Mouse (Mus musculus) R1 (cell line): ENCODE measurements around the gene Trim8.

Experiments
- DNase-seq: peaks from one replicate; pipeline ENCODE4 v3.0.0-alpha.2; 2018; ENCODE audit warnings: low read depth, low spot score

The Trim8 gene

DNA sequence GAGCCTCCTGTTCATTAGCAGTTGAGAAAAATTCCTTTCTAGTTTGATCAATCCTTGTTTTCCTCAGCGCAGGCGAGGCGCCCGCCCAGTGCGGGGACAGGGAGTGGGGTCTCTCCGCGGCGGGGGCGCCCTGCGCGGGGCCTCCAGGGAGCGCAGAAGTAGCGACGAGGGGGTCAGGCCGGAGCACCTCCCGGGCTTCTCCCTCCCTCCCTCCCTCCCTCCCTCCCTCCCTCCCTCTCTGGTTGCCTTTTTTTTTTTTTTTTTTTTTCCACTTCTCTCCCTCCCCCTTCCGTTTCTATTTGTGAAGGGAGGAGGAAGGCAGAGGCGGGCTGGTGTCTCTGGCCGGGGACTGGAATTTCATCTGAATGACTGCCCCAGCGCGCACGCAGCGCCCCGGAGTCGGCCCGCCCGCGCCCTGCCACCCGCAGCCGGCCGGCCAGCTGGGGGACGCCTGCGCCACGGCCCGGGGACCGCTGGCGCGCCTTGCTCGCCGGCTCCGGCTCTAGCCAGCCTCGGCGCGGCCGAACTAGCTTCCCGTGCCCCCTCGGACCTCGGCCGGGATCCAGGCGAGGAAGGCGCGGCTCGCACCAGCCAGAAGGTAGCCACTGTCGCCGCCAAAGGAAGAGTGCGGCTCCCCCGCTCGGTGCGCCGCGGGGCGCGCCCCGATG is at the start of gene Trim8:
Trim8 (plus strand) TSS at position 302 of the 668 bp plus-strand sequence.
- peak; percentile 88 for DNase-seq

- DNase-seq: peak; percentile 75
Observed at GRCm38 (mm10) chr19:46452052-46452827, 49.3 kb upstream of the Trim8 start.

DNA sequence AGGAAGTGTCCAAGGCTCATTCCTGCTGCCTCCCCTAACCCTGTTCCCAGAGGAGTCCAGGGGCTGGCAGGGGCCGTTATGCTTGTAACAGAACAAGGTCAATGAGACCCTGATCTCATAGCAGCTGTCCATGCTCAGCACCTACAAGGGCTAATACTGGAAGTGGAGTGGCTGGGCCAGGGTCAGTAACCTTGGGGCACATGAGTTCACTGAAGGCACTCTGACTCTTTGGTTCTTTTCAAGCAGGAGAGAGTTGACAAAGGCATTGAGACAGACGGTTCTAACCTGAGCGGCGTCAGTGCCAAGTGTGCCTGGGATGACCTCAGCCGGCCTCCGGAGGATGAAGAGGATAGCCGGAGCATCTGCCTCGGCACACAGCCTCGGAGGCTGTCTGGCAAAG is 48.6 kb upstream of the Trim8 start:
- DNase-seq: no peak

- no peak for DNase-seq
Observed at GRCm38 (mm10) chr19:46454126-46454880, 47.2 kb upstream of the Trim8 start.

DNA sequence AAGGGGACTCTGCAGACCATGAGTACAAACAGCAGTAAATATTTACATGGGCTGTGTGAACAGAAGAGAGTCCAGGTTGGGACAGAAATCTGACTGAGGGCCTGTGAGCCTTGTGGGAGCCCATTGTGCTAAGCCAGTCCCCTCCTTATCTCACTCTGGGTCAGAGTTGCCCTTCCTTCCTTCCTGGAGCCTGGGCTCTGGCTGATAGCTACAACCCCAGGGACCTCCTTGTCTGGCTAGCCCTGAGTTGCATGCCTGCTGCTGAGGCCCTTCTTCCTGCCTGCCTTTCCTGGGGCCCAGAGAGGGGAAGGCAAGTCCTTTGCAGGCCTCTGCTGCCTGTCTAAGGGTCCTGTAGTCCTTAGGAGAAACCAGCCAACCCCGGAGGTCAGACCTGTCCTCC is 46.5 kb upstream of the Trim8 start:
- no peak for DNase-seq

- DNase-seq: no peak
Observed at GRCm38 (mm10) chr19:46455556-46455955, 45.9 kb upstream of the Trim8 start.

GRCm38 (mm10) chr19:46456018-46456735 is 45.3 kb upstream of the Trim8 start:
- DNase-seq: no peak

DNA sequence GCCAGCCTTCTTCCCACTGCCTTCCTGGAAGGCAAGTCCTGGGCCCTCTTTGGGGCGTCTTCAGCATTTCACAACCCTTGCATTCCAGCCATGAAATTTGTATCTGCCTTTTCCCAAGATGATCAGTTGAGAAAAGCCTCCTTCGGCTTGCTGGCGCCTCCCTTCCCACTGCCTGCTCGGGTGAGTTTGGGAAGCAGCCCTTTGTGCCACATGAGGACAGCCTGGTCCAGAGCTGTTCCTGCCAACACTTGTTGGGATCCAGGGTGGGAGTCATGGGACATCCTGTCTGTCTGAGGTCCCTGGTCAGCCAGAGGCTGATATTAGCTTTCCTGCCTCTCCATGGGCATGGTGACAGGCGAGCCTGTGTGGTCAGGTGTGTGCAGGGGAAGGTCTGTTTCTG is 43.7 kb upstream of the Trim8 start:
- no peak for DNase-seq

- DNase-seq: no peak
Observed at GRCm38 (mm10) chr19:46459256-46459655, 42.2 kb upstream of the Trim8 start.

GRCm38 (mm10) chr19:46459889-46460288 is 41.6 kb upstream of the Trim8 start:
- no peak for DNase-seq

DNA sequence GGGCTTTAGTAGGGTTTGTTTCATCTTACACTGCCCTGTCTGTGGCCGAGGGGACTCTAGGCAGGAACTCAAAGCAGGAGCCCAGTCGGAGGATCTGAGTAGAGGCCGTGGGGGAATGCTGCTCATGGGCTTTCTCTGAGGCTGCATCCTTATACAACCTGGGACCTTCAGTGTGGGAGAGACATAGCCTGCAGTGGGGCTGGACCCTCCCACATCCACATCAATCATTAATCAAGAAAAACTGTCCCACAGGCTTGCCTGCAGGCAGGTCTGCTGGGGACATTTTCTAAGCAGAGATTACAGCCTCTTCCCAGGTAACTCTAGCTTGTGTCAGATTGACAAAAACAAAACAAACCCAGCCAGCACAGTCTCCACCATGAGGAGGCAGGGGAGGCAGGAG is 38.9 kb upstream of the Trim8 start:
- no peak for DNase-seq

DNA sequence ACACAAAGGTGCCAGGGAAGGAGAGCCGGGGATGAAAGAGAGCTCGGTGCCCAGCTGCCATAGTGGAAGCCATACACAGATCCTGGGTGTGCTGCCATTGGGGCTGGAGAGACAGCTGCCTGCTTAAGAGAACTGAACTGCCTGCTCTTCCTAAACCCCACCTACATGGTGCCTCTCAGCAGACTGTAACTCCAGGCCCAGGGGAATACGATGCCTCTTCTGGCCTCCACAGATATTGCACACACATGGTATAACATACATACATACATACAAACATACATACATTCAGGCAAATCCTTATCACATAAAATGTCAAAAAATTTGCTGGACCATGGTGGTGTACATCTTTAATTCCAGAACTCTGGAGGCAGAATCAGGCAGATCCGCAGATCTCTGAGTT is 38.1 kb upstream of the Trim8 start:
- peak; percentile 41 for DNase-seq

GRCm38 (mm10) chr19:46466160-46466559 is 35.3 kb upstream of the Trim8 start:
- DNase-seq: no peak

DNA sequence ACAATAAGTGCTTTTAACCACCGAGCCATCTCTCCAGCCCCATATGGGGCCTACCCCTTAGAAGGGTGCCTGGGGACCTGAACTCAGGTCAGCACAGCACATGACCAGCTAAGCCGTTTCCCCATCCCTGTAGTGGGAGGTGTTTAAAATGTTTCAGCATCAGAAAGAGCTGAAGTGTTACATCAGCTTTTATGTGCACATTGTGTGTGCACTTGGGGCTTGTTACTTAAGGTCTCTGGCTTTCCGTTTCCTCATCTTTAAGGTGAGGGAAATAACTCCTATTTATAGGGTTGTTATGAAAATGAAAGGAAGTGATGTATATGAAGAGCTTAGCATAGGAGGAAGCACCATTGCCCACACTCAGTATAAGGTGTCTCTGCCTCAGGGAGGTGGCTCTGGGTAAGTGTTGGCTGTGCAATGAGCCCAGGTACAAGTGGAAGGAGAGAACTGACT is 34.4 kb upstream of the Trim8 start:
- no peak for DNase-seq

DNA sequence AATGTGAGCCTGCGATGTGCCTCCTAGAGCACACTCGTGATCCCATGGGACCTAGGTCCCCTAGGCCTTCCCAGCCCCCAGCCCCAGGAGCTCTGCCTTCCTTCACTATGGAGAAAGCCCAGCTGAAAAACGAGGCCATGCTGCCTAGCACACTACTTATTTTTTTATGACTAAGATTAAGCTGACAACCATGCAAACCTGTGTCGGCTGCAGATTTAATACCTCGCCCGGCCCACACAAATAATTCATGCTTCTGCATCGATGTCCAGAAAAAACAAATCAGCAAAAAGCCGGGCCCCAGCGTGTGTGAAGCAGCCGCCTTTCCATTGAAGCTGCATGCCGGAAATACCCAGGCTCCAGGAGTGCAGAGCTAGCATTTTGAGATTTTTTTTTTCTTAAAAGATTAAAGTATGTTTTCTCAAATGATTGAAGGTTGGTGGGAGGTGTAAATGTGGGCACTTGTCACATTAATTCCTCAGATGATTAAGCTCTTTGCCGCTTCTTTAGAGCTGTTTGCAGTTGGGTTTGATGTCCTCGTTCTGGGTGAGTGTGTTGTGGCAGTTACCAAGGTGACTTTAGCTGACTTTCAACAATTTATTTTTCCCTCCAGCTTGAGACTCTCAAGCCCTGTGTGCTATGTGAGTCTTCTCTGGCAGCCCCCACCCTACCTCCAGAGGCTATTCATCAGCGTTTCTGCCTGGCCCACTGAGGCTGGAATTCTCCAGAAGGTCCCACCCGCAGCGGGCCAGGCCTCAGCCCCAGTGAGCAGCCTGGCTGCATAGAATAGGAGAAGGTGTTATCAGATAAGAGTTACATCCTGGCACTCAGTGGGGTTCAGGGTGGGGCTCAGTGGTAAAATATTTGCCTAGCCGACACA is 30.9 kb upstream of the Trim8 start:
- peak; percentile 96 for DNase-seq

DNA sequence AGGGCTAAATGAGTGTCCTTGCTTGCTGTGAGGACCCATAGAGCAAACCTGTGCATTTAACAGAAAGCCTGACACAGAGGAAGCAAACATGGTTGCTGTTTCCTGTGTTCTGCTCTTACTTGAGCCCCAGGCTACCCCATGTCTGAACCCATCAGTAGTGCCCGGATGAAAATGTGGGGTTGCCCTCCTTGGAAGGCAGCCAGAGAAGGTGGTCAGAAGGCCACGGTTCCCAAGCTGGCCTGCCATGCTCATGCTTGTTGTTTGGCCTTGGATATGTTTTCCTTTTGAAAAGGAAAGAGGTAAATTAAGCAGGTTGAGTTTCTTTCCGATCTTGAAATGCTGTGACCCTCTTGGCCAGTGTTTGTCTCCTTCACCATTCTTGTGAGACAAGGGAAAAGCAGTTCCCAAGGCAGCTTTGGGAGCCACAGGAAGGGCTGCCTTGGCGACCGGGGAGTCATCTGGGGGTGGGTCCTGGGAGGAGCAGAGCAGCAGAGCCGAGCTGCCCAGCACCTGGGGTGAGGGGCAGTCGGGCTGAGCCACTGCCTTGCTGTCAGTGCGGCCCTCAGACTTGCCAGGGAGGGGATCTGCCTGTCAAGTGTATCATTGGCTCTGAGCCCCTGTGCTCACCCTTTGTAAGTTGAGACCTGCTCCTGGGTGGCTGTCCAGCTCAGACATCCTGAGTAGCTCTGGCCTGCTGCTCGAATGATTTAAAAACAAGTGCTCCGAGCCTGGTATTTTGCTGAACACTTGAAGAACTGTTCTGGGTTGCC is 30.0 kb upstream of the Trim8 start:
- DNase-seq: peak; percentile 65

DNA sequence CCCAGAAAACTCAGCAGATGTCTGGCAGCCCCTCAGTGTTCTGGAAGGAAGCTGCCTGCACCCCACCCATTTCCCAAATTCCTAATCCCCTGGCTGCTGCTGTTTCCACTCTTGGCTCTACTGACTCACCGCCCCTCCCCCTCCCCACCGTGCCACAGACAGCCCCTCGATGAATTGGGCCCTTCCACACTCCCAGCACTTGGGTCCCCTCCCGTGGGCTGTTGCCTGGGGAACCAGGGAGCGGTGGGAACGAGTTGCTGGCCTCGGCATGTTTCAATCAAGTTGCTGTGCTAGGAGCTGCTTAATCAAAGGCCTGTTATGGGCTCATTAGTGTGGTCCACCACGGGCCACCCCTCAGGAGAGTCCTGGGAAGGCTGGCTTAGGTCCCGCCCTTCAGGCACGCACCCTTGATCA is 24.1 kb upstream of the Trim8 start:
- DNase-seq: peak; percentile 85

DNA sequence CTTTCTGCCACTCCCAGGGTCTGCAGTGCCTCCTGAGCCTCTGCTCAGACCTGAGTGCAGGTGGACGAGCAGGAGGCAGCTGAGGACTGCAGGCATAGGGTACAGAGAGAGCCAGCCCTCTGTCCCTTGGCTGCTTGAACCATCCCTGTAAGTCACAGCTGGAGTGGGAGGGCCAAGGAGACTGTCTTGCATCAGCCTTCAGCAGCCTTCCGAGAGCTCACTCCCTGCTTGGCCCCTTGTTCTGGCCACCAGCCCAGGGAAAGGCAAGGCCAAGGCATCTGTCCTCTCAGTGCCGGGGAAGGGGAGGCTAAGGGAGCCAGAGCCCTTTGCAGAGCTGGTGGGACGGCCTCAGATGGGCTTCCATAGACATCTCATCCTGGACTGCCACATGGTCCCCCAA is 23.3 kb upstream of the Trim8 start:
- DNase-seq: no peak

GRCm38 (mm10) chr19:46478826-46479225 is 22.7 kb upstream of the Trim8 start:
- peak; percentile 60 for DNase-seq
